Mouse (Mus musculus): ENCODE results near the gene Tram2.

GRCm38 (mm10) chr1:21064153-21064552 lies 14.9 kb downstream of the Tram2 start:
- TF ChIP-seq CTCF (IDR thresholded peaks at IDR 0.05; ENCODE audit: control insufficient read depth, insufficient read depth, insufficient replicate concordance, low read depth, low read length): no peak
- TF ChIP-seq POLR2A (IDR thresholded peaks at IDR 0.05; ENCODE audit: control insufficient read depth, low read depth, low read length): no peak

All from testis, adult 2 months (tissue).